Mouse (Mus musculus): ENCODE measurements around the gene Ccnf. TPM values are rescaled to one million over a fixed set of nuclear protein-coding genes. Genes with fewer than 3 reads are reported as not detected.

The Ccnf gene
- total and polyA plus RNA-seq, 3 experiments = 34.5 to 73.9 TPM; not detected in 1

- no peak for TF ChIP-seq MAX (IDR thresholded peaks at IDR 0.05; ENCODE audit: low read length)
- H3K4me3 ChIP-seq (ENCODE audit: control insufficient read depth in 1 of 2, insufficient read depth in 1 of 2, low read depth in 2 of 2, low read length in 2 of 2) = peak overlapping the region; percentile 49 to 63
- H3K9me3 ChIP-seq (replicated peaks; ENCODE audit: insufficient read depth, low read length) = no peaks in the 10 kb centered on the region
- H3K27me3 ChIP-seq (ENCODE audit: control insufficient read depth in 1 of 2, insufficient read depth in 2 of 2, low read length in 2 of 2) = no peaks in the 10 kb centered on the region
- peaks cover 6 to 38% of the 10 kb centered on the region in 2 experiments for H3K4me1 ChIP-seq (ENCODE audit: control insufficient read depth in 1 of 2, insufficient read depth in 2 of 2, low read length in 2 of 2)
- peak overlapping the region; percentile 93 for H3K9ac ChIP-seq (ENCODE audit: control insufficient read depth, low read depth, low read length, poor library complexity, severe bottlenecking)
- peaks cover 31% of the 10 kb centered on the region for H3K79me2 ChIP-seq (ENCODE audit: control insufficient read depth, insufficient read depth, low read length, poor library complexity)
- peaks cover 0 to 26% of the 10 kb centered on the region in 2 experiments; a peak in 2 of 4 replicates for H3K36me3 ChIP-seq (ENCODE audit: control insufficient read depth in 1 of 2, insufficient read depth in 2 of 2, low read length in 2 of 2)
- peak overlapping the region; percentile 56 for H3K27ac ChIP-seq (ENCODE audit: control insufficient read depth, low read depth, low read length)
- DNase-seq (ENCODE audit: low read depth, low spot score) = no peak
Measured at GRCm38 (mm10) chr17:24207768-24208640, 43.3 kb downstream of the Ccnf start.

GRCm38 (mm10) chr17:24206451-24207351 is 44.6 kb downstream of the Ccnf start:
- Histone ChIP-seq H3K9me3 (replicated peaks; ENCODE audit: insufficient read depth, low read length) (no peaks in the 10 kb centered on the region), H3K9ac (ENCODE audit: control insufficient read depth, low read depth, low read length, poor library complexity, severe bottlenecking) (peak overlapping the region; percentile 93), H3K27me3 (ENCODE audit: control insufficient read depth in 1 of 2, insufficient read depth in 2 of 2, low read length in 2 of 2) (no peaks in the 10 kb centered on the region), H3K36me3 (ENCODE audit: control insufficient read depth in 1 of 2, insufficient read depth in 2 of 2, low read length in 2 of 2) (peaks cover 0 to 36% of the 10 kb centered on the region in 2 experiments; a peak in 3 of 4 replicates), H3K79me2 (ENCODE audit: control insufficient read depth, insufficient read depth, low read length, poor library complexity) (peaks cover 40% of the 10 kb centered on the region), H3K4me3 (ENCODE audit: control insufficient read depth in 1 of 2, insufficient read depth in 1 of 2, low read depth in 2 of 2, low read length in 2 of 2) (peak overlapping the region; percentile 63 to 73), H3K27ac (ENCODE audit: control insufficient read depth, low read depth, low read length) (peak overlapping the region; percentile 94), H3K4me1 (ENCODE audit: control insufficient read depth in 1 of 2, insufficient read depth in 2 of 2, low read length in 2 of 2) (peaks cover 9 to 50% of the 10 kb centered on the region in 2 experiments)
- peak; percentile 94 for DNase-seq (ENCODE audit: low read depth, low spot score)
- 0 out of 2 replicates have a peak, but pooled peaks have one; percentile 53 for TF ChIP-seq MYC (IDR thresholded peaks at IDR 0.05; ENCODE audit: low read depth, low read length)
- TF ChIP-seq POLR2AphosphoS2 (IDR thresholded peaks at IDR 0.05; ENCODE audit: low read length) = 0 out of 2 replicates have a peak, but pooled peaks have one; percentile 36
- peak; percentile 83 for TF ChIP-seq MAX (IDR thresholded peaks at IDR 0.05; ENCODE audit: low read length)
- peak; percentile 48; the same call in 1 of the 2 replicates for TF ChIP-seq ZMIZ1 (IDR thresholded peaks at IDR 0.05; ENCODE audit: low read depth, low read length)
- peak in 1 of 2 experiments; percentile 28; a peak in 1 of 4 replicates for TF ChIP-seq EP300 (IDR thresholded peaks at IDR 0.05; ENCODE audit: low read depth in 1 of 2, low read length in 2 of 2)
- TF ChIP-seq MEF2A (IDR thresholded peaks at IDR 0.05; ENCODE audit: extremely low read depth, insufficient replicate concordance, low read depth, low read length, poor library complexity, severe bottlenecking) = no peak
- peak; percentile 65 for TF ChIP-seq ETS1 (IDR thresholded peaks at IDR 0.05; ENCODE audit: low read depth, low read length)
- peak; percentile 100 for TF ChIP-seq BHLHE40 (IDR thresholded peaks at IDR 0.05; ENCODE audit: borderline replicate concordance, low read depth, low read length)
- peak in 2 of 3 experiments; percentile 24 to 29; a peak in 2 of 6 replicates for TF ChIP-seq CTCF (IDR thresholded peaks at IDR 0.05 in 2 of 3, conservative IDR thresholded peaks at IDR 0.05 in 1 of 3; ENCODE audit: control insufficient read depth in 1 of 3, insufficient read depth in 1 of 3, low read depth in 2 of 3, low read length in 3 of 3, poor library complexity in 1 of 3, severe bottlenecking in 1 of 3)
- 0 out of 4 replicates have a peak, but pooled peaks of 1 of the 2 experiments have one; percentile 24 for TF ChIP-seq USF2 (IDR thresholded peaks at IDR 0.05; ENCODE audit: borderline replicate concordance in 1 of 2, insufficient read depth in 1 of 2, low read depth in 1 of 2, low read length in 2 of 2)
- TF ChIP-seq SMC3 (IDR thresholded peaks at IDR 0.05; ENCODE audit: low read depth, low read length) = no peak
- TF ChIP-seq HCFC1 (IDR thresholded peaks at IDR 0.05; ENCODE audit: low read depth, low read length) = no peak
- TF ChIP-seq GATA1 (IDR thresholded peaks at IDR 0.05; ENCODE audit: low read depth, low read length) = peak; percentile 76
- no peak for TF ChIP-seq MAZ (IDR thresholded peaks at IDR 0.05; ENCODE audit: low read depth, low read length)
- peak; percentile 60 for TF ChIP-seq TBP (IDR thresholded peaks at IDR 0.05; ENCODE audit: low read depth, low read length)
- peak; percentile 91 for TF ChIP-seq NELFE (IDR thresholded peaks at IDR 0.05; ENCODE audit: low read depth, low read length)
- peak; percentile 32; the same call in 1 of the 2 replicates for TF ChIP-seq NRF1 (IDR thresholded peaks at IDR 0.05; ENCODE audit: insufficient read depth, low read depth, low read length, poor library complexity, severe bottlenecking)
- peak; percentile 68 to 80 for TF ChIP-seq POLR2A (IDR thresholded peaks at IDR 0.05; ENCODE audit: control insufficient read depth in 1 of 2, insufficient read depth in 1 of 2, low read depth in 1 of 2, low read length in 2 of 2, poor library complexity in 1 of 2)
- TF ChIP-seq CHD2 (IDR thresholded peaks at IDR 0.05; ENCODE audit: low read length) = no peak
- no peak for TF ChIP-seq TAL1 (IDR thresholded peaks at IDR 0.05; ENCODE audit: low read length)
- TF ChIP-seq TCF12 (IDR thresholded peaks at IDR 0.05; ENCODE audit: low read depth, low read length) = 0 out of 2 replicates have a peak, but pooled peaks have one; percentile 45
- TF ChIP-seq MXI1 (IDR thresholded peaks at IDR 0.05; ENCODE audit: low read depth, low read length) = peak; percentile 40
- no peak for TF ChIP-seq MYB (IDR thresholded peaks at IDR 0.05; ENCODE audit: low read depth, low read length)
- TF ChIP-seq ELF1 (IDR thresholded peaks at IDR 0.05; ENCODE audit: low read depth, low read length) = no peak
- 0 out of 2 replicates have a peak, but pooled peaks have one; percentile 41 for TF ChIP-seq E2F4 (IDR thresholded peaks at IDR 0.05; ENCODE audit: borderline replicate concordance, low read depth, low read length)
- no peak for TF ChIP-seq POLR2AphosphoS5 (IDR thresholded peaks at IDR 0.05; ENCODE audit: borderline replicate concordance, low read depth, low read length)
